Mouse (Mus musculus) adrenal gland, postnatal 36 days (tissue): Measurements from ENCODE around the gene Rpl26. TPM values are rescaled to one million over a fixed set of nuclear protein-coding genes. Genes with fewer than 3 reads are reported as not detected.

Source experiments
- total RNA-seq, 2 experiments: library from RNA; stranded (reverse); gene quantifications; 2 replicates each; pipeline ENCODE4 v1.2.3; 2021

The Rpl26 gene
- total RNA-seq, 2 experiments from 2014 or later = 1,232 to 1,254 TPM

Other genes with a start within 250 kb of the Rpl26 start
- 10 to 100 TPM; 33.8 to 35.6 TPM for gene Myh10, start 210.0 kb upstream of the Rpl26 start, total RNA-seq
- gene Ndel1, start 29.7 kb upstream of the Rpl26 start, total RNA-seq = 10 to 100 TPM; 58.4 to 81.8 TPM
- gene Rnf222, start 13.0 kb upstream of the Rpl26 start, total RNA-seq = under 1 TPM in 1 of 2 experiments, not detected in 1; 0.13 TPM
- under 1 TPM in 1 of 2 experiments, not detected in 1; 0.46 TPM for gene Odf4, start 25.5 kb downstream of the Rpl26 start, total RNA-seq
- gene Arhgef15, start 55.9 kb downstream of the Rpl26 start, total RNA-seq = 10 to 100 TPM; 14.8 to 19.9 TPM
- gene Slc25a35, start 66.5 kb downstream of the Rpl26 start, total RNA-seq = 10 to 100 TPM; 28.8 to 36.4 TPM
- gene Rangrf, start 73.6 kb downstream of the Rpl26 start, total RNA-seq = 10 to 100 TPM; 22.5 to 23.3 TPM
- 10 to 100 TPM; 28.3 to 30.6 TPM for gene Pfas, start 106.9 kb downstream of the Rpl26 start, total RNA-seq
- gene Ctc1, start 114.3 kb downstream of the Rpl26 start, total RNA-seq = 10 to 100 TPM; 19.5 to 28.9 TPM
- gene Aurkb, start 144.1 kb downstream of the Rpl26 start, total RNA-seq = 1 to 10 TPM; 5.0 to 6.4 TPM
- 10 to 100 TPM; 26.4 to 30.4 TPM for gene Borcs6, start 158.1 kb downstream of the Rpl26 start, total RNA-seq
- 10 to 100 TPM; 13.5 to 17.5 TPM for gene Tmem107, start 169.2 kb downstream of the Rpl26 start, total RNA-seq
- 100 to 1,000 TPM; 116 to 130 TPM for gene Vamp2, start 186.9 kb downstream of the Rpl26 start, total RNA-seq
- gene Per1, start 193.6 kb downstream of the Rpl26 start, total RNA-seq = 100 to 1,000 TPM; 112 to 153 TPM
- gene Hes7, start 218.8 kb downstream of the Rpl26 start, total RNA-seq = under 1 TPM; 0.17 to 0.26 TPM
- gene 9130213A22Rik, start 221.0 kb downstream of the Rpl26 start, total RNA-seq = under 1 TPM; 0.50 to 0.76 TPM
- 1 to 10 TPM in 1 of 2 experiments, under 1 TPM in 1; 0.63 to 1.1 TPM for gene Aloxe3, start 224.3 kb downstream of the Rpl26 start, total RNA-seq